10 mouse cellular contexts compared by ENCODE assay signal in the genomic region with DNA sequence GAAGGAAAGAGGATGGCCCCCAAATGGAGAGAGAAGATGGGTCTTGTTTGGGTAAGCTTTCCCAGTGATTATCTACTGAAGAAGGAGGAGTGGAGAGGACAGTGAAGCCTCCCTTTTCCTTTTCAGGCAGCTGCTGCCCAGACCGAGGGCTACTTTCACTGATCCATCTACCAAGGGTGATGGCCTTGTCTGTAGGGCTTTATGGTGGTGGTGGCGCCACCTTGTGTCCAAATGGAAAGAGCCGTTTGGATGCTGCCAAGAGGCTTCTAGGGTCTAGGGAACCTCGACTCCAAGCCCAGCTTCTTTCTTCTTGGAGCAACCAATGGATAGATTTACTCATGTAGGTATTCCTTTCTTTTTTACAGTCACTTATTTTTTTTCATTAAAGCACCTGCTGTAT. TPM values are rescaled to one million over a fixed set of nuclear protein-coding genes. Genes with fewer than 3 reads are reported as not detected.
DNase-seq lines count a peak whose midpoint lies in the region; ATAC-seq and TF ChIP-seq lines count a peak whose summit lies in the region.
"Had no signal": no experiment of that assay in that cellular context is flagged by ENCODE, and none has a peak within 500 bp of the region (broad histone marks: within the 10 kb centered on the region; RNA-seq: fewer than 3 reads in every experiment).

No protein-coding gene starts in this region.

- TF ChIP-seq CTCF in MEL (IDR thresholded peaks at IDR 0.05 in 2 of 3, conservative IDR thresholded peaks at IDR 0.05 in 1 of 3; ENCODE audit: control insufficient read depth in 1 of 3, insufficient read depth in 1 of 3, low read depth in 2 of 3, low read length in 3 of 3, poor library complexity in 1 of 3, severe bottlenecking in 1 of 3), result peak in 2 of 3 experiments; percentile 16 to 32; a peak in 4 of 6 replicates

- no peak overlapping the region for H3K4me3 ChIP-seq in kidney, embryonic 15.5 days (replicated peaks)
- H3K4me3 ChIP-seq in MEL (ENCODE audit: control insufficient read depth in 1 of 2, insufficient read depth in 1 of 2, low read depth in 2 of 2, low read length in 2 of 2), result no peak overlapping the region
- no peak overlapping the region for H3K4me3 ChIP-seq in forebrain, embryonic 12.5 days (replicated peaks)
- H3K4me3 ChIP-seq in midbrain, embryonic 14.5 days (replicated peaks; ENCODE audit: low read depth, low read length), result no peak overlapping the region
- H3K4me3 ChIP-seq: embryonic facial prominence, embryonic 13.5 days; limb, embryonic 15.5 days had no signal

- no peak overlapping the region for H3K9ac ChIP-seq in kidney, embryonic 15.5 days
- no peak overlapping the region for H3K9ac ChIP-seq in MEL (ENCODE audit: control insufficient read depth, low read depth, low read length, poor library complexity, severe bottlenecking)
- no peak overlapping the region for H3K9ac ChIP-seq in forebrain, embryonic 12.5 days
- no peak overlapping the region for H3K9ac ChIP-seq in midbrain, embryonic 14.5 days (replicated peaks; ENCODE audit: low read length)
- H3K9ac ChIP-seq: embryonic facial prominence, embryonic 13.5 days; limb, embryonic 15.5 days had no signal

- 10% methylated on average over 4 of the region's 4 CpGs for WGBS in kidney, embryonic 15.5 days
- WGBS in forebrain, embryonic 12.5 days, result 5% methylated on average over 4 of the region's 4 CpGs
- WGBS in midbrain, embryonic 14.5 days, result 7% methylated on average over 4 of the region's 4 CpGs

- TF ChIP-seq POLR2A in MEL (IDR thresholded peaks at IDR 0.05; ENCODE audit: control insufficient read depth in 1 of 2, insufficient read depth in 1 of 2, low read depth in 1 of 2, low read length in 2 of 2, poor library complexity in 1 of 2), result no peak

- H3K9me3 ChIP-seq in kidney, embryonic 15.5 days (replicated peaks), result no peaks in the 10 kb centered on the region
- no peaks in the 10 kb centered on the region for H3K9me3 ChIP-seq in MEL (replicated peaks; ENCODE audit: insufficient read depth, low read length)
- no peaks in the 10 kb centered on the region for H3K9me3 ChIP-seq in forebrain, embryonic 12.5 days
- H3K9me3 ChIP-seq in midbrain, embryonic 14.5 days (ENCODE audit: control insufficient read depth, low read length), result no peaks in the 10 kb centered on the region
- H3K9me3 ChIP-seq: embryonic facial prominence, embryonic 13.5 days; limb, embryonic 15.5 days had no signal

- DNase-seq in kidney, adult 18-20 months, result peak; percentile 42
- peak; percentile 3 for DNase-seq in MEL (ENCODE audit: low read depth, low spot score)
- DNase-seq in layer of hippocampus, adult 9-11 months, result peak; percentile 32
- peak; percentile 90 for DNase-seq in midbrain, embryonic 14.5 days

- H3K27me3 ChIP-seq in kidney, embryonic 15.5 days, result peaks cover 2% of the 10 kb centered on the region; the same call in 1 of the 2 replicates
- no peaks in the 10 kb centered on the region for H3K27me3 ChIP-seq in MEL (ENCODE audit: control insufficient read depth in 1 of 2, insufficient read depth in 2 of 2, low read length in 2 of 2)
- H3K27me3 ChIP-seq in forebrain, embryonic 12.5 days, result no peaks in the 10 kb centered on the region; the same call in 1 of the 2 replicates
- no peaks in the 10 kb centered on the region for H3K27me3 ChIP-seq in midbrain, embryonic 14.5 days (ENCODE audit: control insufficient read depth, insufficient read depth, low read length)
- H3K27me3 ChIP-seq: limb, embryonic 15.5 days had no signal

- no peak overlapping the region for H3K4me2 ChIP-seq in kidney, embryonic 15.5 days
- no peak overlapping the region for H3K4me2 ChIP-seq in forebrain, embryonic 12.5 days
- H3K4me2 ChIP-seq in midbrain, embryonic 14.5 days (ENCODE audit: low read length), result no peak overlapping the region
- H3K4me2 ChIP-seq: embryonic facial prominence, embryonic 13.5 days; limb, embryonic 15.5 days had no signal

- no peak for TF ChIP-seq EP300 in MEL (IDR thresholded peaks at IDR 0.05; ENCODE audit: low read depth in 1 of 2, low read length in 2 of 2)

- no peak for TF ChIP-seq RAD21 in MEL (IDR thresholded peaks at IDR 0.05; ENCODE audit: low read depth, low read length)

- no peaks in the 10 kb centered on the region for H3K79me2 ChIP-seq in MEL (ENCODE audit: control insufficient read depth, insufficient read depth, low read length, poor library complexity)

- no peaks in the 10 kb centered on the region for H3K4me1 ChIP-seq in kidney, embryonic 15.5 days
- H3K4me1 ChIP-seq in MEL (ENCODE audit: control insufficient read depth in 1 of 2, insufficient read depth in 2 of 2, low read length in 2 of 2), result no peaks in the 10 kb centered on the region
- no peaks in the 10 kb centered on the region for H3K4me1 ChIP-seq in forebrain, embryonic 12.5 days
- H3K4me1 ChIP-seq in midbrain, embryonic 14.5 days (ENCODE audit: control insufficient read depth, insufficient read depth, low read length), result no peaks in the 10 kb centered on the region
- H3K4me1 ChIP-seq: embryonic facial prominence, embryonic 13.5 days; limb, embryonic 15.5 days had no signal

- ATAC-seq in kidney, embryonic 15.5 days (replicated peaks; ENCODE audit: low FRiP score), result no peak
- peak; percentile 70; the same call in 1 of the 2 replicates for ATAC-seq in cerebellum, adult (ENCODE audit: insufficient number of reproducible peaks, low FRiP score, low TSS enrichment)
- ATAC-seq in forebrain, embryonic 12.5 days (ENCODE audit: low FRiP score), result 0 out of 2 replicates have a peak, but pooled peaks have one; percentile 23
- ATAC-seq in midbrain, embryonic 14.5 days (ENCODE audit: low FRiP score, low TSS enrichment), result no peak
- no peak for ATAC-seq in activated CD4-positive, CD25-positive, alpha-beta regulatory T cell, adult 4 months

- no peaks in the 10 kb centered on the region for H3K36me3 ChIP-seq in kidney, embryonic 15.5 days
- H3K36me3 ChIP-seq in MEL (ENCODE audit: control insufficient read depth in 1 of 2, insufficient read depth in 2 of 2, low read length in 2 of 2), result no peaks in the 10 kb centered on the region
- no peaks in the 10 kb centered on the region for H3K36me3 ChIP-seq in forebrain, embryonic 12.5 days (replicated peaks)
- H3K36me3 ChIP-seq in midbrain, embryonic 14.5 days (ENCODE audit: control insufficient read depth, insufficient read depth, low read length), result no peaks in the 10 kb centered on the region
- H3K36me3 ChIP-seq: embryonic facial prominence, embryonic 13.5 days; limb, embryonic 15.5 days had no signal

- H3K27ac ChIP-seq in kidney, embryonic 15.5 days, result no peak overlapping the region
- no peak overlapping the region for H3K27ac ChIP-seq in MEL (ENCODE audit: control insufficient read depth, low read depth, low read length)
- no peak overlapping the region for H3K27ac ChIP-seq in forebrain, embryonic 12.5 days
- H3K27ac ChIP-seq in midbrain, embryonic 14.5 days (replicated peaks; ENCODE audit: low read depth, low read length), result no peak overlapping the region
- H3K27ac ChIP-seq: embryonic facial prominence, embryonic 13.5 days; limb, embryonic 15.5 days had no signal

TF ChIP-seq in MEL, 35 proteins besides CTCF, POLR2A, EP300 and RAD21:
- TF ChIP-seq MYB (IDR thresholded peaks at IDR 0.05; ENCODE audit: low read depth, low read length) (no peak), SMC3 (IDR thresholded peaks at IDR 0.05; ENCODE audit: low read depth, low read length) (peak; percentile 30)
TF ChIP-seq in MEL: peak in this region for 1.

RNA-seq across cellular contexts. Expression of a gene that starts 29.2 kb away (rescaled TPM):
- polyA plus RNA-seq in kidney, embryonic 15.5 days (2015; fragmentation: Nextera tagmentation; extraction: Ambion mirVana), result 0.27 and 0.62 TPM in 2 replicates
- total RNA-seq in MEL (2012; rRNA removed), result 0.04 TPM in 1 of 2 replicates, not detected in the other
- polyA plus RNA-seq in MEL (2012; ENCODE audit: insufficient read depth in 1 of 2, insufficient read length in 2 of 2, low read depth in 1 of 2, low replicate concordance in 2 of 2, missing spikeins in 1 of 2), result not detected
- polyA plus RNA-seq in forebrain, embryonic 12.5 days (2016; fragmentation: Nextera tagmentation; extraction: Ambion mirVana), result 8.0 and 8.5 TPM in 2 replicates
- 23.5 and 24.1 TPM in 2 replicates for polyA plus RNA-seq in midbrain, embryonic 14.5 days (2014; fragmentation: Nextera tagmentation; extraction: Ambion mirVana)
- under 1 TPM in 1 of 2 experiments, not detected in 1; 0.05 TPM for polyA plus RNA-seq in activated CD4-positive, CD25-positive, alpha-beta regulatory T cell, adult 4 months (2017; shearing (Covaris generic))

RNA-seq across cellular contexts. Expression of a gene that starts 59.5 kb away (rescaled TPM):
- 0.13 and 0.17 TPM in 2 replicates for polyA plus RNA-seq in kidney, embryonic 15.5 days (2015; fragmentation: Nextera tagmentation; extraction: Ambion mirVana)
- not detected in 2 replicates for total RNA-seq in MEL (2012; rRNA removed)
- polyA plus RNA-seq in MEL (2012; ENCODE audit: insufficient read depth in 1 of 2, insufficient read length in 2 of 2, low read depth in 1 of 2, low replicate concordance in 2 of 2, missing spikeins in 1 of 2), result not detected
- polyA plus RNA-seq in forebrain, embryonic 12.5 days (2016; fragmentation: Nextera tagmentation; extraction: Ambion mirVana), result 1.2 and 1.9 TPM in 2 replicates
- 15.0 and 25.9 TPM in 2 replicates for polyA plus RNA-seq in midbrain, embryonic 14.5 days (2014; fragmentation: Nextera tagmentation; extraction: Ambion mirVana)
- not detected for polyA plus RNA-seq in activated CD4-positive, CD25-positive, alpha-beta regulatory T cell, adult 4 months (2017; shearing (Covaris generic))

Comparison
In these comparisons a context has a peak if more than half of its experiments do, and no peak if none do; other contexts are left out.
1. DNase-seq: peak in every context shown above with its lines; median percentile 90 in midbrain, embryonic 14.5 days; 42 in kidney, adult 18-20 months; 32 in layer of hippocampus, adult 9-11 months; 3 in MEL.
2. ATAC-seq: peak in cerebellum, adult (single experiment) and forebrain, embryonic 12.5 days (single experiment); none in kidney, embryonic 15.5 days (single experiment), midbrain, embryonic 14.5 days (single experiment) and activated CD4-positive, CD25-positive, alpha-beta regulatory T cell, adult 4 months (single experiment).